Mouse (Mus musculus): ENCODE measurements at regions not wholly inside any gene's neighbourhood (a gene's known extent, or its start where the extent isn't known, plus 50 kb on each side); places are given as distances from the start of the nearest gene placed in this dataset.

GRCm38 (mm10) chr12:67325799-67326198 lies 103.5 kb upstream of the Mdga2 start:
- no peak overlapping the region for H3K9ac ChIP-seq
- no peaks in the 10 kb centered on the region for H3K4me1 ChIP-seq (replicated peaks; ENCODE audit: control insufficient read depth, insufficient read depth, low read length)
- no peak overlapping the region for H3K4me3 ChIP-seq (replicated peaks; ENCODE audit: low read length)
- no peak overlapping the region for H3K4me2 ChIP-seq (replicated peaks)
- no peak overlapping the region for H3K27ac ChIP-seq
- no peaks in the 10 kb centered on the region for H3K36me3 ChIP-seq (replicated peaks; ENCODE audit: control insufficient read depth, insufficient read depth)
- no peaks in the 10 kb centered on the region for H3K9me3 ChIP-seq (ENCODE audit: control insufficient read depth, low read length)
- no peaks in the 10 kb centered on the region for H3K27me3 ChIP-seq (ENCODE audit: control insufficient read depth, insufficient read depth, low read length)
- ATAC-seq (ENCODE audit: low FRiP score) (no peak), DNase-seq (ENCODE audit: low spot score) (no peak)
- 54% methylated on average over 1 of the region's 1 CpGs for WGBS

- H3K9me3 ChIP-seq (ENCODE audit: control insufficient read depth, low read length): no peaks in the 10 kb centered on the region
- no peak overlapping the region for H3K9ac ChIP-seq
- DNase-seq (ENCODE audit: low spot score): no peak
- no peak for ATAC-seq (ENCODE audit: low FRiP score)
- no peaks in the 10 kb centered on the region for H3K4me1 ChIP-seq (replicated peaks; ENCODE audit: control insufficient read depth, insufficient read depth, low read length)
- H3K36me3 ChIP-seq (replicated peaks; ENCODE audit: control insufficient read depth, insufficient read depth): no peaks in the 10 kb centered on the region
- H3K4me2 ChIP-seq (replicated peaks): no peak overlapping the region
- no peak overlapping the region for H3K27ac ChIP-seq
- H3K27me3 ChIP-seq (ENCODE audit: control insufficient read depth, insufficient read depth, low read length): no peaks in the 10 kb centered on the region
- H3K4me3 ChIP-seq (replicated peaks; ENCODE audit: low read length): no peak overlapping the region
- WGBS: 67% methylated on average over 4 of the region's 4 CpGs
Observed at GRCm38 (mm10) chr12:67325335-67325734, 103.0 kb upstream of the Mdga2 start.

DNA sequence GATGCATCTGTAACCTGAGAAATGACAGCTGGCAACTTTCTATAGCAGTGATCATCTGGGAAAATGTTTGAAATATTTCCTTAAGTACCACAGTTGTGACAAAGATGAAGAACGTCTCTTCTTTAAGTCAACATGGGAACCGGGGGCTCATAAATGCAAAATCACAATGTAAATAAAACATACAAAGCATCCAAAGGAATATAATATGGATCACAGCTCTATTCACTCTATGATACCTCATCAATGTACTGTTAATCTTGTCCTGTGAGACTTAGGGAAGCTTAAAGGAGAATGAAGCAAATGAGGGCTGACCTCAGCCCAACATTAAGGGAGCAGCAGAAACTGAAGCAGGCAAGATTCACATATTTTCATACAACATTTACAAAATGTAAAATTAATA lies 96.3 kb upstream of the Mdga2 start:
- H3K27ac ChIP-seq: no peak overlapping the region
- H3K36me3 ChIP-seq (replicated peaks; ENCODE audit: control insufficient read depth, insufficient read depth): no peaks in the 10 kb centered on the region
- H3K4me3 ChIP-seq (replicated peaks; ENCODE audit: low read length): no peak overlapping the region
- no peak for ATAC-seq (ENCODE audit: low FRiP score)
- no peaks in the 10 kb centered on the region for H3K27me3 ChIP-seq (ENCODE audit: control insufficient read depth, insufficient read depth, low read length)
- DNase-seq (ENCODE audit: low spot score): no peak
- H3K4me2 ChIP-seq (replicated peaks): no peak overlapping the region
- no peaks in the 10 kb centered on the region for H3K9me3 ChIP-seq (ENCODE audit: control insufficient read depth, low read length)
- no peaks in the 10 kb centered on the region for H3K4me1 ChIP-seq (replicated peaks; ENCODE audit: control insufficient read depth, insufficient read depth, low read length)
- H3K9ac ChIP-seq: no peak overlapping the region
- 80% methylated on average over 2 of the region's 2 CpGs for WGBS

DNA sequence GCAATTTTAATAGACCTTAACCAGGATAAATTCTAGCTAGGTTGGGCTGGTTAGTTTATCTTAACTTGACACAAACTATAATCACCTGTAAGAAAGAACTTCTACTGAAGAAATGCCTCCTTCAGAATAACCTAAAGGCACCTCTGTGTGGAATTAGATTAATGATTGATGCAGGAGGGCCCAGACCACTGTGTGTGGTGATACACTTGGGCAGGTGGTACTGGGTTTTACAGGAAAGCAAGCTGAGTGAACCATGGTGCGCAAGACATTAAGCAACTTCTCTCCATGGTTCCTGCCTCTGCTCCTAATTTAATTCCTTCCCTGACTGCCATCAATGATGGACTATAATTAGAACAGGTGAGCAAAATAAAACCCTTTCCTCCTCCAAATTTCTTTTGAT lies 77.9 kb upstream of the Mdga2 start:
- no peaks in the 10 kb centered on the region for H3K4me1 ChIP-seq (replicated peaks; ENCODE audit: control insufficient read depth, insufficient read depth, low read length)
- no peaks in the 10 kb centered on the region for H3K27me3 ChIP-seq (ENCODE audit: control insufficient read depth, insufficient read depth, low read length)
- H3K36me3 ChIP-seq (replicated peaks; ENCODE audit: control insufficient read depth, insufficient read depth): no peaks in the 10 kb centered on the region
- no peak overlapping the region for H3K4me3 ChIP-seq (replicated peaks; ENCODE audit: low read length)
- no peak overlapping the region for H3K4me2 ChIP-seq (replicated peaks)
- no peak overlapping the region for H3K9ac ChIP-seq
- 100% methylated on average over 1 of the region's 1 CpGs for WGBS
- H3K9me3 ChIP-seq (ENCODE audit: control insufficient read depth, low read length): no peaks in the 10 kb centered on the region
- ATAC-seq (ENCODE audit: low FRiP score) (no peak), DNase-seq (ENCODE audit: low spot score) (no peak)
- no peak overlapping the region for H3K27ac ChIP-seq

GRCm38 (mm10) chr12:67290054-67290453 lies 67.7 kb upstream of the Mdga2 start:
- no peak overlapping the region for H3K9ac ChIP-seq
- no peak overlapping the region for H3K4me2 ChIP-seq (replicated peaks)
- ATAC-seq (ENCODE audit: low FRiP score): no peak
- H3K27ac ChIP-seq: no peak overlapping the region
- DNase-seq (ENCODE audit: low spot score): no peak
- H3K9me3 ChIP-seq (ENCODE audit: control insufficient read depth, low read length): no peaks in the 10 kb centered on the region
- 83% methylated on average over 2 of the region's 2 CpGs for WGBS
- no peaks in the 10 kb centered on the region for H3K27me3 ChIP-seq (ENCODE audit: control insufficient read depth, insufficient read depth, low read length)
- H3K36me3 ChIP-seq (replicated peaks; ENCODE audit: control insufficient read depth, insufficient read depth): no peaks in the 10 kb centered on the region
- no peaks in the 10 kb centered on the region for H3K4me1 ChIP-seq (replicated peaks; ENCODE audit: control insufficient read depth, insufficient read depth, low read length)
- no peak overlapping the region for H3K4me3 ChIP-seq (replicated peaks; ENCODE audit: low read length)

DNA sequence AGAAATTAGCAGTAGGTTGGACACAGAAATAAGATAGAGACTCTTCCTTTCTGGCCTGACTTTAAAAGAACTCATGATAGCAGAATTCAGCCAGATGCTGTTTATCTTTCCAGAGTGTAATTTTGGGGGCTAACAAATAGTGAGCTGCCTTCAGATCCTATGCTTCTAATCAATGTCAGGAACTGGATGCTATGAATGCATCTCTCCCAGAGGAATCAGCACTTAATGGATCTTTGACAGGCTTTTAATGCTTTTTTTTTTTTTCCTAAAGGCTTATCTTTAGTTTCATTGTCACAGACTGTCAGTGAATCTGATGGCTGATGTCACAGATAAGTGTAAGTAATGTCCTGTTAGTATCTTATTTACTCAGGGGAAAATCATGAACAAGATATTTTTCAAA lies 50.5 kb upstream of the Mdga2 start:
- no peak overlapping the region for H3K4me2 ChIP-seq (replicated peaks)
- no peaks in the 10 kb centered on the region for H3K36me3 ChIP-seq (replicated peaks; ENCODE audit: control insufficient read depth, insufficient read depth)
- H3K27me3 ChIP-seq (ENCODE audit: control insufficient read depth, insufficient read depth, low read length): no peaks in the 10 kb centered on the region
- H3K4me3 ChIP-seq (replicated peaks; ENCODE audit: low read length): no peak overlapping the region
- no peak overlapping the region for H3K9ac ChIP-seq
- DNase-seq (ENCODE audit: low spot score) (no peak), ATAC-seq (ENCODE audit: low FRiP score) (no peak)
- no peaks in the 10 kb centered on the region for H3K4me1 ChIP-seq (replicated peaks; ENCODE audit: control insufficient read depth, insufficient read depth, low read length)
- H3K9me3 ChIP-seq (ENCODE audit: control insufficient read depth, low read length): no peaks in the 10 kb centered on the region
- no peak overlapping the region for H3K27ac ChIP-seq

GRCm38 (mm10) chr12:67272329-67272728 lies 50.0 kb upstream of the Mdga2 start:
- H3K4me3 ChIP-seq (replicated peaks; ENCODE audit: low read length): no peak overlapping the region
- no peak for DNase-seq (ENCODE audit: low spot score)
- no peaks in the 10 kb centered on the region for H3K36me3 ChIP-seq (replicated peaks; ENCODE audit: control insufficient read depth, insufficient read depth)
- H3K4me1 ChIP-seq (replicated peaks; ENCODE audit: control insufficient read depth, insufficient read depth, low read length): no peaks in the 10 kb centered on the region
- H3K4me2 ChIP-seq (replicated peaks): no peak overlapping the region
- no peaks in the 10 kb centered on the region for H3K27me3 ChIP-seq (ENCODE audit: control insufficient read depth, insufficient read depth, low read length)
- no peak overlapping the region for H3K9ac ChIP-seq
- no peak for ATAC-seq (ENCODE audit: low FRiP score)
- H3K27ac ChIP-seq: no peak overlapping the region
- no peaks in the 10 kb centered on the region for H3K9me3 ChIP-seq (ENCODE audit: control insufficient read depth, low read length)
- WGBS: 72% methylated on average over 1 of the region's 1 CpGs
